Mouse (Mus musculus): ENCODE data around the gene Gria1.

GRCm38 (mm10) chr11:57114410-57114809 is 103.2 kb downstream of the Gria1 start:
- TF ChIP-seq SRF (IDR thresholded peaks at IDR 0.05; ENCODE audit: control insufficient read depth, insufficient read length, low read depth) = no peak
- no peak for TF ChIP-seq TCF12 (IDR thresholded peaks at IDR 0.05; ENCODE audit: insufficient read depth, poor library complexity, severe bottlenecking)
- TF ChIP-seq POLR2A (IDR thresholded peaks at IDR 0.05; ENCODE audit: insufficient read length, low read depth) = no peak
- TF ChIP-seq MYOG (IDR thresholded peaks at IDR 0.05; ENCODE audit: control insufficient read depth in 1 of 3, insufficient read depth in 1 of 3, insufficient read length in 2 of 3, low read depth in 2 of 3) = no peak
- no peak for TF ChIP-seq MAX (IDR thresholded peaks at IDR 0.05; ENCODE audit: low read depth)
- TF ChIP-seq E2F4 (IDR thresholded peaks at IDR 0.05; ENCODE audit: insufficient read depth) = no peak
